Mouse (Mus musculus) T-cell, adult 66 days (primary cell): ENCODE data around the gene Fam149b. TPM values are rescaled to one million over a fixed set of nuclear protein-coding genes. Genes with fewer than 3 reads are reported as not detected.

ENCODE experiments used
- total RNA-seq, 2 experiments: library from RNA; stranded (reverse); gene quantifications; 3 replicates in 1 of 2; 4 replicates in 1 of 2; pipeline ENCODE4 v1.2.4; 2023

The Fam149b gene
- total RNA-seq: 10 to 100 TPM; 50.6 to 53.7 TPM

GRCm38 (mm10) chr14:20347991-20348541 is at the start of gene Fam149b, which contains the start of gene Ecd:
Fam149b (plus strand) TSS chr14:20348162.
Ecd (minus strand) TSS chr14:20348121.

DNA sequence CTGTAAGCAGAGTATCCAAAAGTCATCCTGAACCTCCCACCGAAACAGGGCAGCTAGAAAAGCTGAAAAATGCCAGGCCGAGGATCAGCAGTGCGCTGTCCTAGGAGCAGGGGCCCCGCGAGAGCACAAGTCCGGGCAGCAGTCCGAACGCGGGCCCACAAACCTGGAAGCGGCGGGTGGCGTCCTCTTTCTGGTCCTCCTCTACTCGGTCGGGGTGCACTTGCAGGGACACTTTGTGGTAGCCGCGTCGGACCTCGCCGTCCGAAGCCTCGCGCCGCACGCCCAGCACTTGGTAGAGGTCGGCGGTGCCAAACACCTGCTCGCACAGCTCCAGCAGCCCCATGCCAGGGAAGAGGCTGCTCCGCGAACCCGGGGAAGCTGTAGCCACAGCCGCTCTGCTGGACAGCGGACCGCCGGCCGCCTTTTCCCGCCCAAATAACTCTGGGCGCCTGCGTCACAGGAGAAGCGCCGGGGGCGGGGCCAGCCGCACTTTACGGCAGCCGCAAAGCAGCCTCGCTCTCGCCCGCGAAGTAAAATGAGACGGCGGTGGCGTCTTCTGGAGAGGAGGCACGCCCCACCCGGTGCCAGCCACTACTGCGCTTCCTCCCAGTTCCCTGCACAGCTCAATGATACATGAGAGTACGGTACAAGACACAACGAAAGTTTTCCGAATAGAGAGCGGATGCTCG is 40.6 kb downstream of the Fam149b start, which contains the start of gene Dnajc9:
Gene Dnajc9 (minus strand): TSS at position 470 of the 689 bp plus-strand sequence.

DNA sequence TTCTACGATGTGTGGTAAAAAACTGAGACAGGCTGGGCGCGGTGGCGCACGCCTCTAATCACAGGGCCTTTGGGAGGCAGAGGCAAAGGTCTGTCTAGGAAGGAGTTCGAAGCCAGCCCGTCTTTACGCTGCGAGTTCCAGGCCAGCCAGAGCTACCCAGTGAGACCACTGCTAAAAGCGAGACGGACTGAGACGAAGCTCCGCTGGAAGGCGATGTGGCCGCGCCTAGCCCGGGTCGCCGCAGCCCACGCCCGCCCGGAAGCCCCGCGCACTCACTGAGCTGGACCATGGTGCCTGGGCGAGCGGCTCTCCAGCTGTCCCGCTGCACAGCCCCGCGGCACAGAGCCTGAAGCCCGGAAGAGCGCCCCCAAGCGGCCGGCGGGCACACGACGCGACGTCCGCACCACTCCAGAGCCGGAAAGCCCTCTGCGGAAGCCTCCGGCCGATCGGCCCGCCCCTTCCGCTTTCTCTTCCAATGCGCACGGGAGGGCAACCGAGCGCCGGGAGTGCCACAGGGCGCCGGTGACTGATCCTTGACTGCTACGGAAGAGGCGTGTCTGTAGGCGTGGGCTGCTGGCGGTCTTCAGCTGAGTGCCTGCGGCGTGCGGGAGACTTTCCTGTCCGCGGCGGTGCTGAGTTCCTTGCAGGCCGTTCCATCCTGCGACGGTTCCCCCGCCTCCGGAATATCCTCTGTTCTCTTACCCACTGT is 45.4 kb downstream of the Fam149b start, which contains the start of gene Mrps16:
Gene Mrps16 (minus strand): TSS at position 430 of the 709 bp plus-strand sequence.

Other genes with a start within 250 kb of the Fam149b start
- 1 to 10 TPM; 7.3 to 9.3 TPM for gene Saysd1, start 209.6 kb upstream of the Fam149b start, total RNA-seq
- 1 to 10 TPM; 2.1 to 2.4 TPM for gene Kcnk5, start 166.4 kb upstream of the Fam149b start, total RNA-seq
- gene Kcnk16, start 79.0 kb upstream of the Fam149b start, total RNA-seq: not detected
- 10 to 100 TPM; 14.3 to 18.2 TPM for gene Nudt13, start 53.5 kb upstream of the Fam149b start, total RNA-seq
- 10 to 100 TPM; 38.4 to 43.9 TPM for gene Ecd, start within 50 bp of the Fam149b start, total RNA-seq
- gene Dnajc9, start 40.7 kb downstream of the Fam149b start, total RNA-seq: 10 to 100 TPM; 80.0 to 85.8 TPM
- 10 to 100 TPM; 32.3 to 37.5 TPM for gene Mrps16, start 45.5 kb downstream of the Fam149b start, total RNA-seq
- gene Cfap70, start 104.1 kb downstream of the Fam149b start, total RNA-seq: not detected
- gene Anxa7, start 132.0 kb downstream of the Fam149b start, total RNA-seq: 10 to 100 TPM; 47.4 to 53.4 TPM
- 10 to 100 TPM; 11.8 to 16.4 TPM for gene Mss51, start 148.7 kb downstream of the Fam149b start, total RNA-seq
- 100 to 1,000 TPM; 110 to 111 TPM for gene Ppp3cb, start 198.4 kb downstream of the Fam149b start, total RNA-seq